Mouse (Mus musculus) liver, embryonic 12.5 days (tissue): ENCODE measurements around the gene Tmpo. TPM values are rescaled to one million over a fixed set of nuclear protein-coding genes. Genes with fewer than 3 reads are reported as not detected.

Experiments
- ATAC-seq: fragments of 200-750 bp; cut with Nextera tagmentation; 2 replicates; pipeline ENCODE4 v1.8.0; 2017; ENCODE audit warnings: moderate number of reproducible peaks, mild to moderate bottlenecking, moderate library complexity
- H3K27ac ChIP-seq: fragments of 300-500 bp; sonication (generic); 2 replicates; pipeline ENCODE4 v1.5.1; 2016; ENCODE audit warnings: mild to moderate bottlenecking
- H3K27me3 ChIP-seq: fragments of 300-500 bp; sonication (generic); replicated peaks from 2 replicates; pipeline ENCODE4 v1.6.1; 2016; ENCODE audit warnings: mild to moderate bottlenecking, moderate library complexity
- H3K36me3 ChIP-seq: fragments of 300-500 bp; sonication (generic); 2 replicates; pipeline ENCODE4 v1.6.1; 2016; ENCODE audit warnings: mild to moderate bottlenecking, moderate library complexity
- H3K4me1 ChIP-seq: fragments of 300-500 bp; sonication (generic); 2 replicates; pipeline ENCODE4 v1.6.1; 2016
- H3K4me2 ChIP-seq: fragments of 300-500 bp; sonication (generic); 2 replicates; pipeline ENCODE4 v1.6.1; 2016; ENCODE audit warnings: mild to moderate bottlenecking, moderate library complexity
- H3K4me3 ChIP-seq: fragments of 300-500 bp; sonication (generic); 2 replicates; pipeline ENCODE4 v1.5.1; 2016; ENCODE audit warnings: mild to moderate bottlenecking, moderate library complexity
- H3K9ac ChIP-seq: fragments of 300-500 bp; sonication (generic); 2 replicates; pipeline ENCODE4 v1.6.1; 2016; ENCODE audit warnings: mild to moderate bottlenecking, moderate library complexity
- H3K9me3 ChIP-seq: fragments of 300-500 bp; sonication (generic); replicated peaks from 2 replicates; pipeline ENCODE4 v1.6.1; 2016; ENCODE audit warnings: mild to moderate bottlenecking, moderate library complexity
- WGBS: fragments of 180-500 bp; shearing (Covaris S2); methylation state at CpG from one replicate; pipeline ENCODE4 v1.1.7; 2016; ENCODE audit not compliant: insufficient replicate concordance; 5-methylcytosine and 5-hydroxymethylcytosine counted together
- polyA plus RNA-seq: library from polyadenylated mRNA; unstranded; fragments of >200 nt; fragmentation: Nextera tagmentation; extraction: Ambion mirVana; gene quantifications from 2 replicates; pipeline ENCODE4 v1.2.1, GENCODE M21; 2016

The Tmpo gene
- polyA plus RNA-seq = 215 and 229 TPM in 2 replicates

DNA sequence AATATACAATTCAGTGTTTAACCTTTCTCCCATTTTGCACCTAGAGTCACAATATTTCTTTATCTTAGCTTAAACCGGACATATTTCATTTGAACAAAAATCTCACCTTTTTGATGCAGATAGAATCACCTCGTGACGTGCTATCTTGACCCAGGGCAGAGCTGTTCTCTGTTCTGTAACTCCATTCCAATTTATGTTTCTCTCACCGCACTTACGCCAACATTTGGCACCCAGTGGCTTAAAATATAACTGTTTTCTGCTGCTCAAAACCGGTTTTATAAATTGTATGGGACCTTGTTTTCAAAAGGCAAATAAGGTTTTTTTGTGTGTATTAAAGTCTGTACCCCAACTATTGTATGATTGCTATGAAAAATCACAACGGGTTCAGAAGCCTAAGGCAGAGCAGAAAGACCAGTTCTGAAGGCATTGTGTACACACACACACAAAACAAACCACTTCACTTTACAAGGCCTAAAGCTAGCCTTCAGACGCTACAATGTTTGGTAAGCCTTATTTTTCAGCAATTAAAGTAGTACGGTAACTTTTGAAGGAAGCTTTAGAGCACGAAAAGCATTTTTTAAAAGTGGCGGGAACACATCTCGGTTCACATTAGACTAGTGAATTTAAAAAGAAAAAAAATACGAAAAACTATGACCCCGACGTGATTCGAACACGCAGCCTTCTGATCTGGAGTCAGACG, at the start of gene Tmpo:
Gene Tmpo, minus strand, starts transcription at position 555 of the 700 bp plus-strand sequence.
- WGBS = 10% methylated on average over 18 of the region's 18 CpGs

DNA sequence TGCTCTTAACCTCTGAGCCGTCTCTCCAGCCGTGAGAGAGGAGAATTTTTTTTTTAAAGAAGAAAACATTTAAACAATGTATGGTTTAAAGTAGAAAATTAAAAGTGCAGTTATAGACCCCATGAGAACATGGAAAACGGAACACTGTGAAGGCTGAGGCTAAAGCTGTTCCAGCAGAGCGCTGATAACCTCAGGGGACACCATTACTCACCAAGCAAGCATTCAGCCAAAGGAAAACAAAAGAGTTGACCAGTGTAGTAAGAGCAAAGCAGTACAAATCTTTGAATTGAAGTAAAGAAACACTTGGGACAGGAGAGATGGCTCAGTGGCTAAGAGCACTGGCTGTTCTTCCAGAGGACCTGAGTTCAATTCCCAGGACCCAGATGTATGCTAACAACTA, 49.3 kb upstream of the Tmpo start:
- ATAC-seq = no peak

More for the DNA sequence above, at the start of gene Tmpo:
- Histone ChIP-seq H3K4me3 (peak within 1 kb of the TSS; percentile 67), H3K4me2 (peak within 1 kb of the TSS; percentile 73), H3K36me3 (no peaks in the 10 kb centered on the region), H3K4me1 (peaks cover 56% of the 10 kb centered on the region), H3K27ac (peak within 1 kb of the TSS; percentile 99), H3K9ac (peak within 1 kb of the TSS; percentile 80), H3K9me3 (no peaks in the 10 kb centered on the region), H3K27me3 (no peaks in the 10 kb centered on the region)
- peak; percentile 1; the same call in 1 of the 2 replicates for ATAC-seq

DNA sequence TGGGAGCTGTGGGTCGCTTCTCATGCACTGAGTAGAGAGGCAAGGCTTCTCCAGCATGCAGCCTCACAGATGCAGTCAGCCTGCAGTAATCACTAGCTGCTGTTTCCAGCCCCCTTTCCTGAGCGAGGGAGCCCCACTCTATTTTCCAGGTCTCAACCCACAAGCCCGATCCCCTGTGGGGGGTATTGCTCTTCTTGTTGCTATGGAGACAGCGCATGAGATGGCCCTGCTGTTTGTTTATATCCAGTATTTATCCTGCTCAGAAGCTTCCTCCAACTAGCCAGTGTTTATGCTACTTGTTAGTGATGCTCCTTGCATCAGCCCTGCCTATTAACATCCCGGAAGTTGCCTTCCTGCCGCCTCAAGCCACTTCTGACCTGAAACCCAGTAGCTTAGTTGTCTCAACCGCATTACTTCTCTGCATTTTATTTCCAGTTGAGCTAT, 48.4 kb upstream of the Tmpo start:
- Histone ChIP-seq H3K36me3 (no peaks in the 10 kb centered on the region), H3K9me3 (no peaks in the 10 kb centered on the region), H3K9ac (no peak overlapping the region), H3K4me3 (no peak overlapping the region), H3K4me2 (no peak overlapping the region), H3K4me1 (no peaks in the 10 kb centered on the region), H3K27ac (0 out of 2 replicates have a peak overlapping the region, but pooled peaks have one; percentile 0), H3K27me3 (no peaks in the 10 kb centered on the region)
- WGBS = 41% methylated on average over 7 of the region's 7 CpGs
- ATAC-seq = no peak

More for the DNA sequence above, 49.3 kb upstream of the Tmpo start:
- no peaks in the 10 kb centered on the region for H3K27me3 ChIP-seq
- H3K4me1 ChIP-seq = no peaks in the 10 kb centered on the region
- no peak overlapping the region for H3K4me2 ChIP-seq
- H3K4me3 ChIP-seq = no peak overlapping the region
- no peaks in the 10 kb centered on the region for H3K36me3 ChIP-seq
- H3K9me3 ChIP-seq = no peaks in the 10 kb centered on the region
- H3K27ac ChIP-seq = no peak overlapping the region
- no peak overlapping the region for H3K9ac ChIP-seq
- WGBS = 47% methylated on average over 4 of the region's 4 CpGs

DNA sequence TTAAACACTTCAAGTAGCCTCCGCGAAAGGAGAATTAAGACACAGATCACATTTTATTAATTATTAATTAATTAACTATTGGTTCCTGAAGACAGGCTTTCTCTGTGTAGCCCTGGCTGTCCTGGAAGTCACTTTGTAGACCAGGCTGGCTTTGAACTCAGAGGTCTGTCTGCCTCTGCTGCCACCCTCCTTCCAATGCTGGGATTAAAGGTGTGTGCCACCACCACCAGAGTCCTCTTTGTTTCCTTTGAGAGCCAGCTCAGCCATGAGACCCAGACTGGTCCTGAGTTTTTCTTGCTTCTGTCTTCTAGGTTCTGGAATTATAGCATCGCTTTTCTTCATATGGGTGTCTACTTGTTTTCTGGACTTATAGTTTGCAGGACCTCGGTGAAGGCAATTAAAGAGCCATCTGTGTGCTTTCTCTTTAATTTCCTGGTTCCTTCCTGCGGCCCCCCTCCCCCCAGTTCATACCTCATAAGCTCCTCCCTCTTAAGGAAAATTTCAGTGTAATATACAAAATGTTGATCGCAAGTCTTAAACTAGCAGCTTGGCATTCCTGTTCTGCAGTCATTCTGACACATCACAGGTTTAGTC, 47.9 kb upstream of the Tmpo start:
- 0 out of 2 replicates have a peak overlapping the region, but pooled peaks have one; percentile 0 for H3K27ac ChIP-seq
- H3K4me1 ChIP-seq = no peaks in the 10 kb centered on the region
- no peaks in the 10 kb centered on the region for H3K27me3 ChIP-seq
- H3K9ac ChIP-seq = no peak overlapping the region
- ATAC-seq = no peak
- WGBS = 66% methylated on average over 6 of the region's 6 CpGs
- no peaks in the 10 kb centered on the region for H3K36me3 ChIP-seq
- no peak overlapping the region for H3K4me2 ChIP-seq
- H3K4me3 ChIP-seq = no peak overlapping the region
- H3K9me3 ChIP-seq = no peaks in the 10 kb centered on the region

DNA sequence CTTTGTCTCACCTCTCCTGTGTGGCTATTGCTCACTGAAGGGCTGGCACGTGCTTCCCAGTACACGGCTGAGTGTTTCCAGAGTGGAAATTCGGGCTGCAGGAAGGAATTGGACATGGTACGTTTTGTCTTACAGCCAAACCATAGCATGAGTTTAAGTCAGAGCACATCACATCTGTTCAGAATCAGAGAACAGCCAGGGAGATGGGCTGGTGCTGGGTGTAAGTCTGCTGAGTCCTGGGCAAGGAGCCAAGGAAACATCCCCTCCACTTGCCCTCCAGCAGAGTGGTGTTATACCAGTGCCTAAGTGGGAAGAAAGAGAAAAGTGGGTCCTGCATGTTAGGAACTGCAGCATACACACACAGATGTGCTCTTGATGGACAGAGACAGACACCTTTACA, 45.9 kb upstream of the Tmpo start:
- no peaks in the 10 kb centered on the region for H3K9me3 ChIP-seq
- no peaks in the 10 kb centered on the region for H3K4me1 ChIP-seq
- no peak overlapping the region for H3K9ac ChIP-seq
- 67% methylated on average over 4 of the region's 4 CpGs for WGBS
- H3K36me3 ChIP-seq = no peaks in the 10 kb centered on the region
- no peak overlapping the region for H3K4me2 ChIP-seq
- H3K4me3 ChIP-seq = no peak overlapping the region
- H3K27ac ChIP-seq = no peak overlapping the region
- ATAC-seq = no peak
- no peaks in the 10 kb centered on the region for H3K27me3 ChIP-seq

DNA sequence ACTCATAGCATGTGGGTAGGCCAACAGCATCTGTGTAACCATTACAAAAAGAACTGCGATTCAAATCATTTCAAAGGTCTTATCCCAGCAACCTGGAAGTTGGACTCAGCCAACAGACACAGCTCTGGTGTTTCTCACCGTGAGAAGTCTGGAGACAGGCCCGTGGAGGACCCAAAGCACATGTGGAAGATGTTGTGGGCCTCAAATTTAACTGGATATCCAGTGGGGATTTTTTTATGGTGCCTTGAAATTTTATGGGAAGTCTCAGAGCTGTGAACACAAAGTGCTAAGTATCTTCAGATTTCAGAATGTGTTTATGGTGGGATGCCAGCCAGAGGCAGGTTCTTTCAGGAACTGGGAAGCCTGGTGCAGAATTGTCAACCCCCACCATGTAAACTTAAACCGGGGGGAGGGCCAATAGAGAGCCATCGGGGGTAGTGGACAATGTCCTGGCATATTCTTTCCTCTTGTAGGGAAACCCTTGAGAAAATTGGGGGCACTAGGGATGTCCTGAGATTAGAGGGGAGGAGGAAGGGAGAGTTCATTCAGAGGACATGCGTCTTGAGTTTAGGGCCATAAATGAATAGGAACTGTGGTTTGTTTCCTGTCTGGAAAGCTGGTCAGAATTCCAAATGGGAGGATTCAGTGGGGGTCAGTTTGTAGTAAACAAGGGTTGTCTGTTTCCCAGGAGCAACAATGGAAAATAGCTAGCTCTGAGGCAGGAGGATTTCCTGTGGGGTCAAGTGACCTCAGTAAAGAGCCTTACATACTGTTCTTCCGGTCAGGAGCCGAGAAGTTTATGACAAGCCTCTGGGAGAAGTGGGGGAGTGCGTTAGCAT, 41.5 kb upstream of the Tmpo start:
- H3K4me3 ChIP-seq = no peak overlapping the region
- H3K27me3 ChIP-seq = no peaks in the 10 kb centered on the region
- H3K27ac ChIP-seq = no peak overlapping the region
- ATAC-seq = no peak
- H3K4me1 ChIP-seq = no peaks in the 10 kb centered on the region
- H3K4me2 ChIP-seq = no peak overlapping the region
- H3K36me3 ChIP-seq = no peaks in the 10 kb centered on the region
- 50% methylated on average over 9 of the region's 9 CpGs for WGBS
- no peak overlapping the region for H3K9ac ChIP-seq
- H3K9me3 ChIP-seq = no peaks in the 10 kb centered on the region

DNA sequence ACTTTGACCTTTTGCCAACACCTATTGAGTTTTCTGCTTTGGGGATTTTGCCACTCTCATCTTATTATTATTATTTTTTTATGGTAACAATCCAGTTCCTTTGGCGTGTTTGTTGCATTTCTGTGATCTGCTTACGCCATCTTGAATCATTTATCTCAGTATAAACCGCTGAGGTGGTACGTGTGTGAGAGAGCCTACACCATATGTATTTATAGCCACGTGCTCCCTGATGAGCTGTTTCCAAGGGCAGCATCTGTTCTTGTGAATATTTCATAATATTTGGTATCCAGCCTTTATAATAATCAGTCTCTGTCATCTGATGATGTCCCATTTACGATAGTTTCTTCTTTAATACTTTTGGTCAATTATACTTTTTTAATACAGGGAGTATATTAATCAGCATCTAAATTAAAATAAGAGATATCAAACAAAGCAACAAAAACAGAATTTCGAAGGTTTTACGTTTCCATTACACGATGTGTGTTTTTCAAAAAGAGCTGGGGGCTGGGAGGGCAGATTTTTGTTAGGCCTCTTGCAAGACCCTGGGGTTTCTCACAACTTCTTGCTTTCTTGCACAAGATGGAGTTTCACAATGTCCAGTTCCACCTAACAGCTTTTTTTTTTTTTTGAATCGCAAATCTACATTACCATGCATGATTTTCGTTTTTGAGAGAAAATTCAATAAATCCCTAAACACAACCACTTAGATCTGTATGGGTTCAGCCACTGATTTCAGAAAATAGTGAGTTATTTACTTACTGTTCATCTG, 28.0 kb upstream of the Tmpo start:
- Histone ChIP-seq H3K36me3 (no peaks in the 10 kb centered on the region), H3K4me1 (no peaks in the 10 kb centered on the region), H3K9ac (no peak overlapping the region), H3K9me3 (no peaks in the 10 kb centered on the region), H3K4me3 (no peak overlapping the region), H3K4me2 (no peak overlapping the region), H3K27ac (no peak overlapping the region), H3K27me3 (no peaks in the 10 kb centered on the region)
- ATAC-seq = no peak
- WGBS = 70% methylated on average over 11 of the region's 11 CpGs

DNA sequence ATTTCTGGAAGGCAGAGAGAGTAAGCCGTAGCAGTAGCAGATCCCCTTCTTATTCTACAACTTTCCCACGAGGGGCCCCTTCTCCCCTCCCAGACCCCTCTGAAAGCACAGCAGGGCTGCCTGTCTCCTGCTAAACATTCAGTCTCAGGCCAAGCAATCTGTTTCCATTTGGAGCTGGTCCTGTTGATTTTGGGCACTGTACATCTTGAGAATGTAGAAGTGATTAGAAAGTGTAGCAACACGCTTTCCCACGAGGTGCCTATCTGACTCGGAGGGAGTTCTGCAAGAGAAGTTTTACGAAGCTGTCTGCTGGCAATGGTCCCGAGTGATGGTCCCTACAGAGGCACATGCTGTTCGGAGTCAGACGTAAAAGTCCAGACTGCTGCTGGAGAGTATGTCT, 27.3 kb upstream of the Tmpo start:
- Histone ChIP-seq H3K4me3 (no peak overlapping the region), H3K27ac (no peak overlapping the region), H3K27me3 (no peaks in the 10 kb centered on the region), H3K9ac (no peak overlapping the region), H3K4me1 (no peaks in the 10 kb centered on the region), H3K4me2 (no peak overlapping the region), H3K36me3 (no peaks in the 10 kb centered on the region), H3K9me3 (no peaks in the 10 kb centered on the region)
- 69% methylated on average over 9 of the region's 9 CpGs for WGBS
- ATAC-seq = no peak

DNA sequence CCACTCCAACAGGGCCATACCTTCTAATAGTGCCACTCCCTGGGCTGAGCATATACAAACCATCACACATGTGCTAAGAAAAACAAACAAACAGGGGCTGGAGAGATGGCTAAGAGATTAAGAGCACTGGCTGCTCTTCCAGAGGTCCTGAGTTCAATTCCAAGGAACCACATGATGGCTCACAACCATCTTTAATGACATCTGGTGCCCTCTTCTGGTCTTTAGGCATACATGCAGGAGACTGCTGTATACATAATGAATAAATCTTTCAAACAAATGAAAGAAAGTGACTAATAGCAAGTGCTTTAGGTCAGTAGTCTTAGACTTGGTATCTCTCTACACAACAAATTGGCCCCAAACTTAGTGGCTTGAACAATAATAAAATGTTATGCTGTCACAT, 26.2 kb upstream of the Tmpo start:
- no peak for ATAC-seq
- no peak overlapping the region for H3K27ac ChIP-seq
- H3K4me3 ChIP-seq = no peak overlapping the region
- H3K36me3 ChIP-seq = no peaks in the 10 kb centered on the region
- no peaks in the 10 kb centered on the region for H3K9me3 ChIP-seq
- H3K9ac ChIP-seq = no peak overlapping the region
- H3K4me2 ChIP-seq = no peak overlapping the region
- H3K27me3 ChIP-seq = no peaks in the 10 kb centered on the region
- H3K4me1 ChIP-seq = no peaks in the 10 kb centered on the region

DNA sequence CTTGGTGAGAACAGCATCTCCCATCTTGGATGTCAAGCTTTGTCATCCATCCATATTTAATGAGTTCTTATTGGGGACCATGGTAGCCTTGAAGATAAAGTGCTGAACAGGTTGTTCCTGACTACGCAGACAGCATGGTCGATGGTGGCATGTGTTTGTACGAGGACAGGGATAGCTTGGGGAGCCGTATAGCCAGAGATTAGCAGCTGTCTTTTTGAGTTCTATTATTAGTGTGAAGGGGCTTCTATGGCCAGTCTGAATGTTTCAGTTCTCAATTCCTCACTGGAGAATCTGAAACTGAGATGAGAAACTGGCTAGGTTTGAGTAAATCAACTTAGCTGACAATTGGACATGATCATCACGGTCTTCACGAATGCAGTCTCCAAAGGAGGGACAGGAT, 24.5 kb upstream of the Tmpo start:
- Histone ChIP-seq H3K27me3 (no peaks in the 10 kb centered on the region), H3K9me3 (no peaks in the 10 kb centered on the region), H3K9ac (no peak overlapping the region), H3K4me1 (no peaks in the 10 kb centered on the region), H3K27ac (no peak overlapping the region), H3K4me3 (no peak overlapping the region), H3K4me2 (no peak overlapping the region), H3K36me3 (no peaks in the 10 kb centered on the region)
- ATAC-seq = no peak
- 73% methylated on average over 6 of the region's 6 CpGs for WGBS

DNA sequence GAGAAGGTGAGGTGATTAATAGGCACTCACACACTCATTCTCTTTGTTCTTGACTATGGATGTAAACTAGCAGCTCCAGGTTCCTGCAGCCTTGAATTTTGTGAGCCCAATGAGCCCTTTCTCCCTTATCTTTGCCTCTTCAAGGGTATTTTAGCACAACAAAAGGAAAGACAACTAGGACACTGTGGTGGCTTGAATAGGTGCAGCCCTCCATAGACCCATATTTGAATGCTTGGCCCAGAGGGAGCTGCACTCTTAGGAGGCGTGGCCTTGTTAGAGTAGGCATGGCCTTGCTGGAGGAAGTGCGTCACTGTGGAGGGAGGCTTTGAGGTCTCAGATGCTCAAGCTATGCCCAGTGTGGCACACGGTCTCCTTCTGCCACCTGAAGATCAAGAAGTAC, 19.5 kb upstream of the Tmpo start:
- no peaks in the 10 kb centered on the region; the same call in 1 of the 2 replicates for H3K9me3 ChIP-seq
- no peak overlapping the region for H3K9ac ChIP-seq
- H3K4me2 ChIP-seq = no peak overlapping the region
- no peaks in the 10 kb centered on the region for H3K4me1 ChIP-seq
- H3K27ac ChIP-seq = no peak overlapping the region
- 73% methylated on average over 3 of the region's 3 CpGs for WGBS
- no peaks in the 10 kb centered on the region for H3K36me3 ChIP-seq
- no peak for ATAC-seq
- H3K4me3 ChIP-seq = no peak overlapping the region
- no peaks in the 10 kb centered on the region for H3K27me3 ChIP-seq
